ENCODE assay signal across 10 mouse cellular contexts in genomic region chr2:28387926-28388325, GRCm38 (mm10). TPM values are rescaled to one million over a fixed set of nuclear protein-coding genes. Genes with fewer than 3 reads are reported as not detected.
DNase-seq lines count a peak whose midpoint lies in the region; ATAC-seq and TF ChIP-seq lines count a peak whose summit lies in the region.
"Had no signal": no experiment of that assay in that cellular context is flagged by ENCODE, and none has a peak within 500 bp of the region (broad histone marks: within the 10 kb centered on the region; RNA-seq: fewer than 3 reads in every experiment).

No protein-coding gene starts in this region.

- H3K4me1 ChIP-seq in intestine, embryonic 15.5 days (replicated peaks): peaks cover 10% of the 10 kb centered on the region; the same call in 1 of the 2 replicates
- no peaks in the 10 kb centered on the region for H3K4me1 ChIP-seq in intestine, postnatal 0 days (replicated peaks; ENCODE audit: control insufficient read depth, insufficient read depth, low read length)
- peaks cover 31% of the 10 kb centered on the region for H3K4me1 ChIP-seq in forebrain, embryonic 16.5 days (replicated peaks; ENCODE audit: control insufficient read depth, insufficient read depth, low read length)
- peaks cover 32% of the 10 kb centered on the region for H3K4me1 ChIP-seq in midbrain, embryonic 14.5 days (ENCODE audit: control insufficient read depth, insufficient read depth, low read length)

- no peaks in the 10 kb centered on the region for H3K9me3 ChIP-seq in intestine, embryonic 15.5 days
- no peaks in the 10 kb centered on the region for H3K9me3 ChIP-seq in intestine, postnatal 0 days (ENCODE audit: control insufficient read depth)
- no peaks in the 10 kb centered on the region for H3K9me3 ChIP-seq in forebrain, embryonic 16.5 days (ENCODE audit: control insufficient read depth, low read length)
- H3K9me3 ChIP-seq in midbrain, embryonic 14.5 days (ENCODE audit: control insufficient read depth, low read length): no peaks in the 10 kb centered on the region
- H3K9me3 ChIP-seq: G1E had no signal

- no peak overlapping the region for H3K9ac ChIP-seq in intestine, embryonic 15.5 days
- no peak overlapping the region for H3K9ac ChIP-seq in intestine, postnatal 0 days (ENCODE audit: low read depth, low read length)
- H3K9ac ChIP-seq in forebrain, embryonic 16.5 days (replicated peaks; ENCODE audit: low read depth, low read length): no peak overlapping the region
- H3K9ac ChIP-seq in midbrain, embryonic 14.5 days (replicated peaks; ENCODE audit: low read length): no peak overlapping the region

- no peak overlapping the region for H3K27ac ChIP-seq in intestine, embryonic 15.5 days
- no peak overlapping the region for H3K27ac ChIP-seq in intestine, postnatal 0 days (ENCODE audit: low read depth, low read length)
- peak overlapping the region; percentile 74 for H3K27ac ChIP-seq in forebrain, embryonic 16.5 days (ENCODE audit: low read length)
- peak overlapping the region; percentile 73 for H3K27ac ChIP-seq in midbrain, embryonic 14.5 days (replicated peaks; ENCODE audit: low read depth, low read length)

- TF ChIP-seq CTCF in intestine, postnatal 0 days (IDR thresholded peaks at IDR 0.05; ENCODE audit: low read depth): no peak

- H3K4me2 ChIP-seq in intestine, embryonic 15.5 days (replicated peaks): no peak overlapping the region
- H3K4me2 ChIP-seq in intestine, postnatal 0 days (replicated peaks; ENCODE audit: low read depth): no peak overlapping the region
- no peak overlapping the region for H3K4me2 ChIP-seq in forebrain, embryonic 16.5 days (ENCODE audit: low read length)
- no peak overlapping the region for H3K4me2 ChIP-seq in midbrain, embryonic 14.5 days (ENCODE audit: low read length)

- H3K27me3 ChIP-seq in intestine, embryonic 15.5 days (replicated peaks): no peaks in the 10 kb centered on the region
- H3K27me3 ChIP-seq in intestine, postnatal 0 days (replicated peaks; ENCODE audit: control insufficient read depth, insufficient read depth, low read length): no peaks in the 10 kb centered on the region
- H3K27me3 ChIP-seq in forebrain, embryonic 16.5 days (replicated peaks; ENCODE audit: control insufficient read depth, insufficient read depth, low read length): no peaks in the 10 kb centered on the region
- no peaks in the 10 kb centered on the region for H3K27me3 ChIP-seq in midbrain, embryonic 14.5 days (ENCODE audit: control insufficient read depth, insufficient read depth, low read length)

- no peaks in the 10 kb centered on the region for H3K36me3 ChIP-seq in intestine, embryonic 15.5 days
- H3K36me3 ChIP-seq in intestine, postnatal 0 days (ENCODE audit: control insufficient read depth, insufficient read depth): no peaks in the 10 kb centered on the region
- no peaks in the 10 kb centered on the region for H3K36me3 ChIP-seq in forebrain, embryonic 16.5 days (ENCODE audit: control insufficient read depth, insufficient read depth)
- no peaks in the 10 kb centered on the region for H3K36me3 ChIP-seq in midbrain, embryonic 14.5 days (ENCODE audit: control insufficient read depth, insufficient read depth, low read length)
- H3K36me3 ChIP-seq: G1E had no signal

- H3K4me3 ChIP-seq in intestine, embryonic 15.5 days (replicated peaks): no peak overlapping the region
- H3K4me3 ChIP-seq in intestine, postnatal 0 days (ENCODE audit: low read depth, low read length): no peak overlapping the region
- no peak overlapping the region for H3K4me3 ChIP-seq in forebrain, embryonic 16.5 days (replicated peaks; ENCODE audit: low read length)
- H3K4me3 ChIP-seq in midbrain, embryonic 14.5 days (replicated peaks; ENCODE audit: low read depth, low read length): no peak overlapping the region
- H3K4me3 ChIP-seq: myocyte had no signal

- 73% methylated on average over 4 of the region's 4 CpGs for WGBS in intestine, embryonic 15.5 days
- WGBS in intestine, postnatal 0 days: 75% methylated on average over 4 of the region's 4 CpGs
- 57% methylated on average over 4 of the region's 4 CpGs for WGBS in forebrain, embryonic 16.5 days
- 72% methylated on average over 4 of the region's 4 CpGs for WGBS in midbrain, embryonic 14.5 days

- 0 out of 2 replicates have a peak, but pooled peaks have one; percentile 15 for ATAC-seq in intestine, embryonic 15.5 days
- ATAC-seq in intestine, postnatal 0 days: no peak; the same call in 1 of the 2 replicates
- no peak for ATAC-seq in forebrain, embryonic 16.5 days
- no peak for ATAC-seq in midbrain, embryonic 14.5 days (ENCODE audit: low FRiP score, low TSS enrichment)

- peak; percentile 89 for DNase-seq in cerebellum, adult 9-11 months
- no peak for DNase-seq in midbrain, embryonic 14.5 days
- DNase-seq in spleen, postnatal 14 days (ENCODE audit: low spot score in 2 of 2): no peak
- DNase-seq in adrenal gland, postnatal 10 days: no peak
- no peak for DNase-seq in ovary, postnatal 36 days (ENCODE audit: low spot score)

RNA-seq across cellular contexts. Expression of gene Ppp1r26, which starts 58.7 kb away (rescaled TPM):
- 2.7 and 2.8 TPM in 2 replicates for polyA plus RNA-seq in intestine, embryonic 15.5 days (2015; fragmentation: Nextera tagmentation; extraction: Ambion mirVana)
- polyA plus RNA-seq in intestine, postnatal 0 days (2015; fragmentation: Nextera tagmentation; extraction: Ambion mirVana): 0.61 and 0.73 TPM in 2 replicates
- 8.9 and 11.5 TPM in 2 replicates for polyA plus RNA-seq in forebrain, embryonic 16.5 days (2015; fragmentation: Nextera tagmentation; extraction: Ambion mirVana)
- 12.5 and 15.5 TPM in 2 replicates for polyA plus RNA-seq in midbrain, embryonic 14.5 days (2014; fragmentation: Nextera tagmentation; extraction: Ambion mirVana)
- total RNA-seq in adrenal gland, postnatal 10 days (2021): 1 to 10 TPM; 5.3 to 7.4 TPM
- polyA plus RNA-seq: G1E, myocyte had no signal

Comparison
In these comparisons a context has a peak if more than half of its experiments do, and no peak if none do; other contexts are left out.
1. H3K27ac ChIP-seq: peak in forebrain, embryonic 16.5 days (single experiment) and midbrain, embryonic 14.5 days (single experiment); none in intestine, embryonic 15.5 days (single experiment) and intestine, postnatal 0 days (single experiment).